ENCODE assay signal across 13 mouse cellular contexts in genomic region chr5:74920490-74920889, GRCm38 (mm10).
"Had no signal": no experiment of that assay in that cellular context is flagged by ENCODE, and none has a peak within 500 bp of the region (broad histone marks: within the 10 kb centered on the region; RNA-seq: fewer than 3 reads in every experiment).

No protein-coding gene starts in this region.

- H3K27me3 ChIP-seq: intestine, embryonic 15.5 days; limb, embryonic 13.5 days; liver, embryonic 15.5 days; midbrain, embryonic 15.5 days; neural tube, embryonic 13.5 days had no signal

- H3K27ac ChIP-seq: intestine, embryonic 15.5 days; limb, embryonic 13.5 days; liver, embryonic 15.5 days; midbrain, embryonic 15.5 days; neural tube, embryonic 13.5 days; stomach, postnatal 0 days had no signal

- H3K4me1 ChIP-seq: intestine, embryonic 15.5 days; liver, embryonic 15.5 days; midbrain, embryonic 15.5 days; neural tube, embryonic 13.5 days had no signal

- H3K36me3 ChIP-seq: intestine, embryonic 15.5 days; limb, embryonic 13.5 days; liver, embryonic 15.5 days; midbrain, embryonic 15.5 days; neural tube, embryonic 13.5 days had no signal

- H3K9me3 ChIP-seq: intestine, embryonic 15.5 days; liver, embryonic 15.5 days; midbrain, embryonic 15.5 days had no signal

- H3K4me3 ChIP-seq: intestine, embryonic 15.5 days; limb, embryonic 13.5 days; liver, embryonic 15.5 days; midbrain, embryonic 15.5 days; neural tube, embryonic 13.5 days had no signal

- H3K4me2 ChIP-seq: intestine, embryonic 15.5 days; limb, embryonic 13.5 days; liver, embryonic 15.5 days; lung, embryonic 14.5 days; midbrain, embryonic 11.5 days; midbrain, embryonic 15.5 days; neural tube, embryonic 13.5 days had no signal

- ATAC-seq: intestine, embryonic 15.5 days; midbrain, embryonic 15.5 days had no signal

- DNase-seq: kidney, postnatal 14 days; layer of hippocampus, adult 9-11 months; lung, embryonic 14.5 days; lung, postnatal 10 days; lung, postnatal 4 days; thymus, postnatal 4 days had no signal

- H3K9ac ChIP-seq: intestine, embryonic 15.5 days; limb, embryonic 13.5 days; liver, embryonic 15.5 days; lung, embryonic 14.5 days; midbrain, embryonic 15.5 days; neural tube, embryonic 13.5 days had no signal
